9 mouse cellular contexts compared by ENCODE assay signal in the genomic region with DNA sequence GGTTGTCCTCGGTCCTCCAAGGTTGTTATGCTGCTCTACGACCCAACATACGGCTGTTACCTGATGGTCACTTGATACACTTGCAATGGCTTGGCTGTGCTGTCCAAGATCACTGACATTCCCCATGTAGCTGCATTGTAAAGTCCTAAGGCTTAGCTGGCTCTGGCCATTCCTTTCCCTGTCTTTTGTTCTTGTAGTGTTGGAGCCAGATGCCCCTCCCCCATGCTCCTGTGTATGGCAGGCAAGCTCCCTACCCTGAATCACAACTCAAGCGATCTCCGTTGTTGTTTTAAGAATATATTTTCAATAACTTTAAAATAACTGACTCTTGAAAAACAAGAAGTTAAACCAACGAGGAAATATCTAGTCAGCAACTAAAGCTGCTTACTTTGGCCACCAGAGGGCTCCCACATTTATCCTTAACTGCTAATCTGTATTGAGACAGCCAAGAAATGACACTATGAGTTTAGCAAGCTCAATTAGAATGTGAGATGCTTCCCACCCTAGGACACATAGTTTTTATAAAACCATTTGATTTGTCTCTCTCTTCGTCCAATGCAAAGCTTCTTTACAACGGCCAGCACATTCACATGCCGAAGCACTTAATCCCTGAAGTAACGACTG.
A peak's percentile ranks its signal among the peaks of the same experiment; 100 is the strongest.
DNase-seq lines count a peak whose midpoint lies in the region; ATAC-seq and TF ChIP-seq lines count a peak whose summit lies in the region.
"Had no signal": no experiment of that assay in that cellular context is flagged by ENCODE, and none has a peak within 500 bp of the region (broad histone marks: within the 10 kb centered on the region; RNA-seq: fewer than 3 reads in every experiment).

No protein-coding gene starts in this region.

- H3K4me2 ChIP-seq in forebrain, postnatal 0 days (ENCODE audit: low read depth): no peak overlapping the region
- H3K4me2 ChIP-seq: heart, embryonic 13.5 days had no signal

- no peak overlapping the region for H3K27ac ChIP-seq in forebrain, postnatal 0 days (ENCODE audit: low read depth, low read length)
- H3K27ac ChIP-seq: heart, embryonic 13.5 days had no signal

- WGBS in lung, adult 2 months: 65% methylated on average over 10 of the region's 10 CpGs
- WGBS in forebrain, postnatal 0 days: 29% methylated on average over 10 of the region's 10 CpGs

- H3K9me3 ChIP-seq in forebrain, postnatal 0 days (ENCODE audit: low read length): no peaks in the 10 kb centered on the region
- H3K9me3 ChIP-seq: heart, embryonic 13.5 days had no signal

- no peak overlapping the region for H3K4me3 ChIP-seq in lung, adult 2 months (replicated peaks; ENCODE audit: extremely low read depth, low read depth, low read length)
- H3K4me3 ChIP-seq in forebrain, postnatal 0 days (ENCODE audit: low read depth, low read length): no peak overlapping the region
- H3K4me3 ChIP-seq: heart, embryonic 13.5 days had no signal

- no peaks in the 10 kb centered on the region for H3K4me1 ChIP-seq in lung, adult 2 months (ENCODE audit: control insufficient read depth, insufficient read depth, low read length)
- no peaks in the 10 kb centered on the region for H3K4me1 ChIP-seq in forebrain, postnatal 0 days (ENCODE audit: insufficient read depth)
- H3K4me1 ChIP-seq: heart, embryonic 13.5 days had no signal

- no peaks in the 10 kb centered on the region for H3K27me3 ChIP-seq in forebrain, postnatal 0 days (ENCODE audit: insufficient read depth, low read length)
- H3K27me3 ChIP-seq: heart, embryonic 13.5 days had no signal

- no peak overlapping the region for H3K9ac ChIP-seq in forebrain, postnatal 0 days
- H3K9ac ChIP-seq: heart, embryonic 13.5 days had no signal

- TF ChIP-seq CTCF in lung, adult 2 months (IDR thresholded peaks at IDR 0.05; ENCODE audit: insufficient read depth, low read length): no peak
- peak; percentile 82 for TF ChIP-seq CTCF in forebrain, postnatal 0 days (IDR thresholded peaks at IDR 0.05; ENCODE audit: low read depth)

- no peak for TF ChIP-seq POLR2A in lung, adult 2 months (IDR thresholded peaks at IDR 0.05; ENCODE audit: borderline replicate concordance, extremely low read depth, low read depth, low read length)

- ATAC-seq in forebrain, postnatal 0 days: peak; percentile 73; the same call in 1 of the 2 replicates
- peak; percentile 82 for ATAC-seq in megakaryocyte progenitor cell, adult 5-6 weeks (replicated peaks; ENCODE audit: poor library complexity)

- DNase-seq in gastrocnemius, postnatal 10 days: peak; percentile 12
- no peak for DNase-seq in gastrocnemius, adult 8-10 months (ENCODE audit: low spot score in 2 of 2)
- DNase-seq in lung, postnatal 10 days: peak; percentile 32
- DNase-seq in lung, adult 2 months: no peak
- DNase-seq in adrenal gland, postnatal 36 days: peak; percentile 16 to 59
- peak; percentile 81 for DNase-seq in forebrain, postnatal 0 days
- no peak for DNase-seq in urinary bladder, postnatal 10 days (ENCODE audit: low spot score)

- H3K36me3 ChIP-seq in forebrain, postnatal 0 days (ENCODE audit: insufficient read depth): no peaks in the 10 kb centered on the region
- H3K36me3 ChIP-seq: heart, embryonic 13.5 days had no signal

Comparison
In these comparisons a context has a peak if more than half of its experiments do, and no peak if none do; other contexts are left out.
1. DNase-seq: peak in gastrocnemius, postnatal 10 days (single experiment), lung, postnatal 10 days (single experiment), adrenal gland, postnatal 36 days (2 of 2) and forebrain, postnatal 0 days (single experiment); none in gastrocnemius, adult 8-10 months (0 of 2), lung, adult 2 months (single experiment) and urinary bladder, postnatal 10 days (single experiment).